Mouse (Mus musculus) heart, adult 2 months (tissue): ENCODE results near the gene Smo.

Experiments
- CTCF ChIP-seq: fragments of 200-600 bp; IDR thresholded peaks from 2 replicates; pipeline ENCODE4 v1.8.1; 2022; ENCODE audit warnings: antibody characterized with exemption, mild to moderate bottlenecking, moderate library complexity
- POLR2A ChIP-seq: fragments of 200-500 bp; IDR thresholded peaks from 2 replicates; pipeline ENCODE4 v1.6.1; 2011; ENCODE audit warnings: mild to moderate bottlenecking, low read depth, low read length, control low read depth; ENCODE audit not compliant: insufficient read depth

DNA sequence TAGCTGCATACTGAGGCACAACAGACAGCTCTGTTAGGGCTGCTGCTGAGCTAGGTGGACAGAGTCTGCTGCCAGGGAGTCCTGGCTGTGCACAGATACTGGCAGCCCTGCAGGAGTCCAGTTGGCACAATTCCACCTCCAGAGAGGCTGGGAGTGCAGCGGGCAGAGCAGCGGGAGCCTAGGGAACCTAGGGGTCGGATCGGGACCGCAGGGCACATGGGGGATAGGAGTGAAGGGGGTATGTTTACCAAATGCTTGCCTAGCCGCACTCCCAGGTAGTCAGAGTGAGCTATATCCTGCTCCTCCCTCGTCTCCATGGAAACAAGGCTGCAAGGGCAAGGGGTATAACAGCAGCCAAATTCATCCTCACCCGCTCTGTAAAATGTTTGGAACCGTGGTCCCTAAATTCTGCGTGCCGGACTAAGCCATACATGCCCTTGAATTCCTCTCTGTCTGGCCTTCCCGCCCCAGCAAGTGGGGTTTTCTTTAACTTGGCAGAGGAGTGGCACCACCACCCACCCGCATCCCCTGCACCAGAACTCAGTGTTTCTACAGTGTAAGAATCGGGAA is 17.3 kb upstream of the Smo start:
- TF ChIP-seq CTCF (no peak), POLR2A (no peak)
